Mouse (Mus musculus): Measurements from ENCODE around the gene Ptpn14. TPM values are rescaled to one million over a fixed set of nuclear protein-coding genes. Genes with fewer than 3 reads are reported as not detected.

Gene Ptpn14
- polyA plus RNA-seq, 1 experiment from 2014 or later = 0.92 TPM

DNA sequence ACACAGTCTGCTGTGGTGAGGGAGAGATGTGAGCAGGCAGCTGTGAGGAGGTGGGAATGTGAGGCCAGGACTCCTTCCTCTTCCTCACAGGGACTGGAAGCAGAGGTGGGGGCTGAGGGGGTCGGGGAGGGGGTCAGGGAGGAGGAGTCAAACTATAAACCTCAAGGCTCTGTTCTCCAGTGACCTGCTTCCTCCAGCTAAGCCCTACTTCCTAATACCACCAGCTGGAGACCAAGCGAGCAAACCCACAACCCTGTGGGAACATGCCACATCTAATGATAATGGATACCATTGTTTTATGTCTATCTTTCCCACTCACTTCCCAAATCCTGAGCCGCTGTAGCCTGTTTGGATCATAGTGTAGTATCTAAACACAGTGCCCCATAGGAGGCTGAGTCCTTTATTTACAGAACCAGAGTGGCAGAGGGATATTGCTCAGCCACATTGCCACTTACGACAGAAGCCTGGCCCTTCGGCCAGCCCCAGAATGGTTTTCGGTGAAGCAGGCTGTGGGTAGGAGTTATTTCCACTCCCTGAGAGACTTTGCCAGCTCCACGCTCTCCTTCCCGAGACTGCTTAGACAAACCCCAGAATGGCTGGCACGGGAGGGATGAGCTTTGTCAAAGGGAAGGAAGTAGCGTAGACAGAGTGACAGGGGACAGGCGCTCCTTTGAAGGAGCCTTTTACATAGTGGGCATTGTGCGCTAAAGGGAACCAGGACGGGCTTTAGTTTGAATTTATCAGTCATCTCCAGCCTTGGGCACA lies 78.6 kb downstream of the Ptpn14 start:
- H3K4me3 ChIP-seq (ENCODE audit: low read depth, low read length) = no peak overlapping the region
- no peak overlapping the region for H3K4me2 ChIP-seq (ENCODE audit: low read depth, low read length)
- no peaks in the 10 kb centered on the region for H3K36me3 ChIP-seq (ENCODE audit: control insufficient read depth, insufficient read depth, low read length)
- no peaks in the 10 kb centered on the region for H3K4me1 ChIP-seq (ENCODE audit: control insufficient read depth, insufficient read depth, low read length)
- no peaks in the 10 kb centered on the region for H3K9me3 ChIP-seq (ENCODE audit: control insufficient read depth, low read length)
- 74% methylated on average over 13 of the region's 13 CpGs for WGBS
- ATAC-seq (ENCODE audit: low read depth) = no peak
- H3K9ac ChIP-seq (replicated peaks; ENCODE audit: low read depth, low read length) = no peak overlapping the region
- no peaks in the 10 kb centered on the region for H3K27me3 ChIP-seq (ENCODE audit: control insufficient read depth, insufficient read depth, low read length)
- no peak overlapping the region for H3K27ac ChIP-seq (ENCODE audit: low read depth, low read length)

GRCm38 (mm10) chr1:189808015-189808414 lies 79.9 kb downstream of the Ptpn14 start:
- no peaks in the 10 kb centered on the region for H3K9me3 ChIP-seq (ENCODE audit: control insufficient read depth, low read length)
- no peak overlapping the region for H3K9ac ChIP-seq (replicated peaks; ENCODE audit: low read depth, low read length)
- 92% methylated on average over 6 of the region's 6 CpGs for WGBS
- no peak overlapping the region for H3K27ac ChIP-seq (ENCODE audit: low read depth, low read length)
- H3K4me3 ChIP-seq (ENCODE audit: low read depth, low read length) = no peak overlapping the region
- no peaks in the 10 kb centered on the region for H3K4me1 ChIP-seq (ENCODE audit: control insufficient read depth, insufficient read depth, low read length)
- H3K4me2 ChIP-seq (ENCODE audit: low read depth, low read length) = no peak overlapping the region
- no peak for ATAC-seq (ENCODE audit: low read depth)
- H3K27me3 ChIP-seq (ENCODE audit: control insufficient read depth, insufficient read depth, low read length) = no peaks in the 10 kb centered on the region
- no peaks in the 10 kb centered on the region for H3K36me3 ChIP-seq (ENCODE audit: control insufficient read depth, insufficient read depth, low read length)

- Histone ChIP-seq H3K27me3 (ENCODE audit: control insufficient read depth, insufficient read depth, low read length) (no peaks in the 10 kb centered on the region), H3K9ac (replicated peaks; ENCODE audit: low read depth, low read length) (no peak overlapping the region), H3K9me3 (ENCODE audit: control insufficient read depth, low read length) (no peaks in the 10 kb centered on the region), H3K27ac (ENCODE audit: low read depth, low read length) (no peak overlapping the region), H3K4me2 (ENCODE audit: low read depth, low read length) (no peak overlapping the region), H3K4me3 (ENCODE audit: low read depth, low read length) (no peak overlapping the region), H3K36me3 (ENCODE audit: control insufficient read depth, insufficient read depth, low read length) (no peaks in the 10 kb centered on the region), H3K4me1 (ENCODE audit: control insufficient read depth, insufficient read depth, low read length) (no peaks in the 10 kb centered on the region)
- WGBS = 94% methylated on average over 2 of the region's 2 CpGs
- ATAC-seq (ENCODE audit: low read depth) = no peak
Observed at GRCm38 (mm10) chr1:189808453-189808852, 80.4 kb downstream of the Ptpn14 start.

- Histone ChIP-seq H3K4me1 (ENCODE audit: control insufficient read depth, insufficient read depth, low read length) (no peaks in the 10 kb centered on the region), H3K9me3 (ENCODE audit: control insufficient read depth, low read length) (no peaks in the 10 kb centered on the region), H3K4me3 (ENCODE audit: low read depth, low read length) (no peak overlapping the region), H3K36me3 (ENCODE audit: control insufficient read depth, insufficient read depth, low read length) (no peaks in the 10 kb centered on the region), H3K9ac (replicated peaks; ENCODE audit: low read depth, low read length) (no peak overlapping the region), H3K4me2 (ENCODE audit: low read depth, low read length) (no peak overlapping the region), H3K27ac (ENCODE audit: low read depth, low read length) (no peak overlapping the region), H3K27me3 (ENCODE audit: control insufficient read depth, insufficient read depth, low read length) (no peaks in the 10 kb centered on the region)
- ATAC-seq (ENCODE audit: low read depth) = no peak
- WGBS = 83% methylated on average over 2 of the region's 2 CpGs
Observed at GRCm38 (mm10) chr1:189811778-189812177, 83.7 kb downstream of the Ptpn14 start.

- Histone ChIP-seq H3K4me1 (ENCODE audit: control insufficient read depth, insufficient read depth, low read length) (no peaks in the 10 kb centered on the region), H3K9me3 (ENCODE audit: control insufficient read depth, low read length) (no peaks in the 10 kb centered on the region), H3K27me3 (ENCODE audit: control insufficient read depth, insufficient read depth, low read length) (no peaks in the 10 kb centered on the region), H3K4me2 (ENCODE audit: low read depth, low read length) (no peak overlapping the region), H3K9ac (replicated peaks; ENCODE audit: low read depth, low read length) (no peak overlapping the region), H3K4me3 (ENCODE audit: low read depth, low read length) (no peak overlapping the region), H3K27ac (ENCODE audit: low read depth, low read length) (no peak overlapping the region), H3K36me3 (ENCODE audit: control insufficient read depth, insufficient read depth, low read length) (no peaks in the 10 kb centered on the region)
- ATAC-seq (ENCODE audit: low read depth) = no peak
- 90% methylated on average over 4 of the region's 4 CpGs for WGBS
Observed at GRCm38 (mm10) chr1:189814385-189814784, 86.3 kb downstream of the Ptpn14 start.

DNA sequence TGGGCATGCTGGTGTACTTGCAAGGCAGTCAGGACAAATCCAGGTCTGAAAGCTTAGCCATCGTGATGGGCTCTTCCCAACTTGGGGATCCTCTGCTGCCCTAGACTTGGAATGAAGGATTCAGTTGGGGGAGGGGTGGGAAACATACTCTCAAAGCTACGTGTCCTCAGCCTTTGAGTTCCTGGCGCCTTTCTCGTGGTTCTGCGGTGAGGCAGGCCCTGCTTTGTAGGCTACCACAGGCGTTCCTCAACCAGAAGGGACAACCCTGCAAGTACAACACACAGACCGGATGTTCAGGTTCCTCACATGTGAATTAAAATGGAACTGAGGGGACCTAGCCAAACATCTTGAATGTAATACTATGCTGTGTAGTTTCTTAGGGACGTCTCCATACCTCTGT lies 89.0 kb downstream of the Ptpn14 start:
- 89% methylated on average over 8 of the region's 8 CpGs for WGBS
- Histone ChIP-seq H3K4me3 (ENCODE audit: low read depth, low read length) (no peak overlapping the region), H3K27ac (ENCODE audit: low read depth, low read length) (no peak overlapping the region), H3K4me2 (ENCODE audit: low read depth, low read length) (no peak overlapping the region), H3K36me3 (ENCODE audit: control insufficient read depth, insufficient read depth, low read length) (no peaks in the 10 kb centered on the region), H3K4me1 (ENCODE audit: control insufficient read depth, insufficient read depth, low read length) (no peaks in the 10 kb centered on the region), H3K27me3 (ENCODE audit: control insufficient read depth, insufficient read depth, low read length) (no peaks in the 10 kb centered on the region), H3K9me3 (ENCODE audit: control insufficient read depth, low read length) (no peaks in the 10 kb centered on the region), H3K9ac (replicated peaks; ENCODE audit: low read depth, low read length) (no peak overlapping the region)
- ATAC-seq (ENCODE audit: low read depth) = no peak

DNA sequence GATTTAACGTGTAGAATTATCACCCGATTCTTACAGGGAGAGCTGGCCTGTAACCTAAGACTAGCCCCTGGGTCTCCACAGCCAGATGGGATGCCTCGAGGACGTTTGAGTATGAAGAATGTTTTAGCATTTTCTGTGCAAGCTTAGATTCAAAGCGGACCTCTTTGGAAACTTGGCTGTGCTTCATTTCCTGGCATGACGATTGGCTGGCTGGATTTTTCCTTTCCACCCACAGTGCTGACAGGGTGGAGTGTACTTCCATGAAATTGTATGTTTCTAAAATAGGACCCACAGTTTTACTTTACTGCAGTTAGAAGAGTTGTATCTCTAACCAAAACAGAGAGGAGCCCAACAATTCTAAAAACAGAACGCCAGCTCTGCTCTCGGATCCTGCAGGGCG lies 89.7 kb downstream of the Ptpn14 start:
- H3K9ac ChIP-seq (replicated peaks; ENCODE audit: low read depth, low read length) = no peak overlapping the region
- no peak for ATAC-seq (ENCODE audit: low read depth)
- 80% methylated on average over 9 of the region's 9 CpGs for WGBS
- H3K36me3 ChIP-seq (ENCODE audit: control insufficient read depth, insufficient read depth, low read length) = no peaks in the 10 kb centered on the region
- H3K4me3 ChIP-seq (ENCODE audit: low read depth, low read length) = no peak overlapping the region
- H3K4me2 ChIP-seq (ENCODE audit: low read depth, low read length) = no peak overlapping the region
- H3K4me1 ChIP-seq (ENCODE audit: control insufficient read depth, insufficient read depth, low read length) = no peaks in the 10 kb centered on the region
- H3K27me3 ChIP-seq (ENCODE audit: control insufficient read depth, insufficient read depth, low read length) = no peaks in the 10 kb centered on the region
- no peak overlapping the region for H3K27ac ChIP-seq (ENCODE audit: low read depth, low read length)
- H3K9me3 ChIP-seq (ENCODE audit: control insufficient read depth, low read length) = no peaks in the 10 kb centered on the region

DNA sequence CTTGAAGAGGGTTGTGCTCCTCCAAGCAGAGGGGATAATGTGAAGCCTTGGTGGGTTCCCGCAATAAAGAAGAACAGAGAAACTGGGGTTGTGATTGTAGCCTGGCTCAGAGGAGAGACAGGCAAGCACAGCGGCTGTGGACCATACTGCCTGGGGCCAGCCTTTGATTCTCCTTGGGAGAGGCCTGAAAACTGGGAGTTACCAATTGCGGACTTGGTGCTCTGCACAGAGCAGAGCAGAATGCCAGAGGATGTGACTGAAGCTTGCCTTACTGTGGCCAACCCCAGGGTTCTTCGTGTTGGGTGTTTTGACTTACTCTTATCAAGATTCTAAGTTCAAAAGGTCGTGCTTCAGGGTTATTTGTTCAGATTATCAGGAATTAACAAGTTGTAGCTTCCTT lies 92.0 kb downstream of the Ptpn14 start:
- H3K4me1 ChIP-seq (ENCODE audit: control insufficient read depth, insufficient read depth, low read length) = no peaks in the 10 kb centered on the region
- H3K36me3 ChIP-seq (ENCODE audit: control insufficient read depth, insufficient read depth, low read length) = no peaks in the 10 kb centered on the region
- no peak overlapping the region for H3K4me3 ChIP-seq (ENCODE audit: low read depth, low read length)
- no peak overlapping the region for H3K4me2 ChIP-seq (ENCODE audit: low read depth, low read length)
- no peak overlapping the region for H3K9ac ChIP-seq (replicated peaks; ENCODE audit: low read depth, low read length)
- no peaks in the 10 kb centered on the region for H3K9me3 ChIP-seq (ENCODE audit: control insufficient read depth, low read length)
- no peak for ATAC-seq (ENCODE audit: low read depth)
- WGBS = 72% methylated on average over 5 of the region's 5 CpGs
- H3K27ac ChIP-seq (ENCODE audit: low read depth, low read length) = no peak overlapping the region
- H3K27me3 ChIP-seq (ENCODE audit: control insufficient read depth, insufficient read depth, low read length) = no peaks in the 10 kb centered on the region

DNA sequence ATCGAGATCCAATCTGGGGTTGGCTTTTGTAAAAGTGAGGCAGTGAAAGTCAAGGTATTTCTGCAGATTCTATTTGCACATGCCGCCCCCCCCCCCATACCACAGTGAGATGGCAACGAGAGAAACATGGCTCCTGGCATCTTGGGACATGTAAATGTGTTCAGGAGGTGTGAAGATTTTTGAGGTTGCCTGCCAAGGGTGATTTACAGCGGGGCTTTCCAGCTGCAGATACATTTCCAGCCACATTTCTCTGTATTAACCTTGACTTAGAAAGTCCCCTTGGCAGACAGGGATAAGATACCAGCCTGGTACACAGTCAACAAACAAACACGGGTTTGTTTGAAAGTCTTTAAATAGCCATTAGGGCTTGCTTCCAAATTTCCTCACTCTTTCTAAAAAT lies 96.4 kb downstream of the Ptpn14 start:
- 83% methylated on average over 5 of the region's 5 CpGs for WGBS
- no peaks in the 10 kb centered on the region for H3K4me1 ChIP-seq (ENCODE audit: control insufficient read depth, insufficient read depth, low read length)
- no peak overlapping the region for H3K27ac ChIP-seq (ENCODE audit: low read depth, low read length)
- no peaks in the 10 kb centered on the region for H3K36me3 ChIP-seq (ENCODE audit: control insufficient read depth, insufficient read depth, low read length)
- no peak for ATAC-seq (ENCODE audit: low read depth)
- H3K27me3 ChIP-seq (ENCODE audit: control insufficient read depth, insufficient read depth, low read length) = no peaks in the 10 kb centered on the region
- no peak overlapping the region for H3K9ac ChIP-seq (replicated peaks; ENCODE audit: low read depth, low read length)
- H3K4me3 ChIP-seq (ENCODE audit: low read depth, low read length) = no peak overlapping the region
- no peak overlapping the region for H3K4me2 ChIP-seq (ENCODE audit: low read depth, low read length)
- H3K9me3 ChIP-seq (ENCODE audit: control insufficient read depth, low read length) = no peaks in the 10 kb centered on the region
